Mouse (Mus musculus): Measurements from ENCODE around the gene Calhm4. TPM values are rescaled to one million over a fixed set of nuclear protein-coding genes. Genes with fewer than 3 reads are reported as not detected.
A peak's percentile ranks its signal among the peaks of the same experiment; 100 is the strongest.

The Calhm4 gene
- total and polyA plus RNA-seq, 3 experiments: 0.04 TPM; not detected in 2

GRCm38 (mm10) chr10:34018746-34019301 lies 25.3 kb downstream of the Calhm4 start:
- H3K4me1 ChIP-seq (ENCODE audit: control insufficient read depth in 1 of 2, insufficient read depth in 2 of 2): peaks cover 8 to 40% of the 10 kb centered on the region in 2 experiments

DNA sequence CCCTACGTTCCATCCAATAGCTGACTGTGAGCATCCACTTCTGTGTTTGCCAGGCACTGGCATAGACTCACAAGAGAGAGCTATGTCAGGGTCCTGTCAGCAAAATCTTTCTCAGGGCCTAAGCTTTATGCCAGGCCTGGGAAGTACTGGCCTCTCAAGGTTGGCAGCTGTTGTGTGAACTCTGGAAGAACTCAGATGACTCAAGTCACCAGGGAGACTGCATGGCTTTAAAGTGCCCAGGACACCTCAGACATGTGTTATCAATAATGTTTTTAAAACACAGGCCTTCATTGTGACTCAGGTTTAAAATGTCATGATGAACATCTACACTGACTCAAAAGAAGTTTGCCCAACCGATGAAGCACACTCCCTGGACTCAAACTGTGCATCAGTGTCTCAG lies 30.9 kb downstream of the Calhm4 start:
- Histone ChIP-seq H3K9me3 (replicated peaks; ENCODE audit: low read length) (no peaks in the 10 kb centered on the region), H3K4me3 (replicated peaks in 1 of 3; ENCODE audit: low read depth in 2 of 3, low read length in 2 of 3, poor library complexity in 1 of 3) (no peak overlapping the region), H3K4me1 (ENCODE audit: control insufficient read depth in 1 of 2, insufficient read depth in 2 of 2) (peaks cover 7 to 39% of the 10 kb centered on the region in 2 experiments), H3K9ac (ENCODE audit: insufficient read depth, low read depth) (no peak overlapping the region), H3K27ac (ENCODE audit: insufficient read depth, low read depth) (no peak overlapping the region), H3K27me3 (replicated peaks) (no peaks in the 10 kb centered on the region), H3K4me2 (ENCODE audit: insufficient read depth, low read depth, poor library complexity, severe bottlenecking) (no peak overlapping the region), H3K79me2 (replicated peaks; ENCODE audit: control insufficient read depth, extremely low read depth, insufficient read depth, poor library complexity, severe bottlenecking) (peaks cover 40% of the 10 kb centered on the region), H3K36me3 (replicated peaks in 1 of 2; ENCODE audit: control insufficient read depth in 1 of 2, insufficient read depth in 1 of 2, low read length in 1 of 2) (peaks cover 10 to 49% of the 10 kb centered on the region in 2 experiments)
- dilution Hi-C loops (cut with MboI; ENCODE audit: extremely low pct_ligation_motif_present, extremely low pct_unique_long_range_greater_than_20kb, low sequenced_read_pairs) (no loop called here), in situ Hi-C loops (cut with MboI; ENCODE audit: low pct_ligation_motif_present, low pct_unique_long_range_greater_than_20kb, low sequenced_read_pairs) (no loop called here)
- TF ChIP-seq UBTF (IDR thresholded peaks at IDR 0.05; ENCODE audit: low read depth, low read length): no peak
- no peak for TF ChIP-seq ZC3H11A (IDR thresholded peaks at IDR 0.05; ENCODE audit: low read depth, low read length)
- no peak for TF ChIP-seq GABPA (IDR thresholded peaks at IDR 0.05; ENCODE audit: insufficient replicate concordance, low read depth, low read length)
- no peak for TF ChIP-seq USF2 (conservative IDR thresholded peaks at IDR 0.05; ENCODE audit: low read depth, low read length)
- no peak for TF ChIP-seq TBP (conservative IDR thresholded peaks at IDR 0.05; ENCODE audit: low read depth, low read length)
- TF ChIP-seq SMC3 (IDR thresholded peaks at IDR 0.05; ENCODE audit: low read depth, low read length): no peak
- no peak for TF ChIP-seq BHLHE40 (IDR thresholded peaks at IDR 0.05; ENCODE audit: low read depth, low read length)
- TF ChIP-seq MAFK (IDR thresholded peaks at IDR 0.05; ENCODE audit: insufficient replicate concordance, low read length): no peak
- no peak for TF ChIP-seq ZMIZ1 (IDR thresholded peaks at IDR 0.05; ENCODE audit: low read depth, low read length)
- no peak for TF ChIP-seq SIN3A (IDR thresholded peaks at IDR 0.05; ENCODE audit: low read length)
- TF ChIP-seq NELFE (IDR thresholded peaks at IDR 0.05; ENCODE audit: low read depth, low read length): no peak
- no peak for TF ChIP-seq PAX5 (IDR thresholded peaks at IDR 0.05; ENCODE audit: low read length)
- no peak for TF ChIP-seq MAZ (IDR thresholded peaks at IDR 0.05; ENCODE audit: low read depth, low read length)
- no peak for TF ChIP-seq JUND (conservative IDR thresholded peaks at IDR 0.05; ENCODE audit: low read depth, low read length)
- TF ChIP-seq POLR2A (IDR thresholded peaks at IDR 0.05; ENCODE audit: low read depth, low read length): no peak
- TF ChIP-seq MXI1 (IDR thresholded peaks at IDR 0.05; ENCODE audit: low read depth, low read length): no peak
- TF ChIP-seq MEF2A (IDR thresholded peaks at IDR 0.05; ENCODE audit: borderline replicate concordance, low read depth, low read length): no peak
- TF ChIP-seq CHD2 (IDR thresholded peaks at IDR 0.05; ENCODE audit: low read length): no peak
- TF ChIP-seq USF1 (IDR thresholded peaks at IDR 0.05; ENCODE audit: low read depth, low read length): no peak
- no peak for TF ChIP-seq ETS1 (conservative IDR thresholded peaks at IDR 0.05; ENCODE audit: low read depth, low read length)
- no peak for DNase-seq (ENCODE audit: extremely low read depth)

More at GRCm38 (mm10) chr10:34018746-34019301, 25.3 kb downstream of the Calhm4 start:
- no peaks in the 10 kb centered on the region for H3K27me3 ChIP-seq (replicated peaks)
- in situ Hi-C loops (cut with MboI; ENCODE audit: low pct_ligation_motif_present, low pct_unique_long_range_greater_than_20kb, low sequenced_read_pairs): no loop called here
- H3K9me3 ChIP-seq (replicated peaks; ENCODE audit: low read length): no peaks in the 10 kb centered on the region
- peak overlapping the region; percentile 68; the same call in 1 of the 2 replicates for H3K27ac ChIP-seq (ENCODE audit: insufficient read depth, low read depth)
- H3K4me3 ChIP-seq (replicated peaks in 1 of 3; ENCODE audit: low read depth in 2 of 3, low read length in 2 of 3, poor library complexity in 1 of 3): peak overlapping the region; percentile 72 to 90 (median 89)
- peaks cover 41% of the 10 kb centered on the region for H3K79me2 ChIP-seq (replicated peaks; ENCODE audit: control insufficient read depth, extremely low read depth, insufficient read depth, poor library complexity, severe bottlenecking)
- TF ChIP-seq MAX (IDR thresholded peaks at IDR 0.05; ENCODE audit: low read length) (no peak), RAD21 (IDR thresholded peaks at IDR 0.05; ENCODE audit: low read depth, low read length) (no peak), TCF12 (IDR thresholded peaks at IDR 0.05; ENCODE audit: low read depth, low read length) (no peak), ZNF384 (IDR thresholded peaks at IDR 0.05; ENCODE audit: low read depth, low read length) (no peak), MAZ (IDR thresholded peaks at IDR 0.05; ENCODE audit: low read depth, low read length) (0 out of 2 replicates have a peak, but pooled peaks have one; percentile 50), JUND (conservative IDR thresholded peaks at IDR 0.05; ENCODE audit: low read depth, low read length) (no peak), RCOR1 (conservative IDR thresholded peaks at IDR 0.05; ENCODE audit: low read depth, low read length) (no peak), NELFE (IDR thresholded peaks at IDR 0.05; ENCODE audit: low read depth, low read length) (no peak), MXI1 (IDR thresholded peaks at IDR 0.05; ENCODE audit: low read depth, low read length) (no peak), PAX5 (IDR thresholded peaks at IDR 0.05; ENCODE audit: low read length) (no peak), SIN3A (IDR thresholded peaks at IDR 0.05; ENCODE audit: low read length) (peak; percentile 56; the same call in 1 of the 2 replicates), CTCF (conservative IDR thresholded peaks at IDR 0.05 in 1 of 2, IDR thresholded peaks at IDR 0.05 in 1 of 2; ENCODE audit: low read depth in 2 of 2, low read length in 2 of 2) (no peak), IRF4 (IDR thresholded peaks at IDR 0.05; ENCODE audit: low read depth, low read length) (no peak), UBTF (IDR thresholded peaks at IDR 0.05; ENCODE audit: low read depth, low read length) (no peak), KAT2A (IDR thresholded peaks at IDR 0.05; ENCODE audit: insufficient replicate concordance, low read length) (no peak), ZMIZ1 (IDR thresholded peaks at IDR 0.05; ENCODE audit: low read depth, low read length) (0 out of 2 replicates have a peak, but pooled peaks have one; percentile 14), MEF2A (IDR thresholded peaks at IDR 0.05; ENCODE audit: borderline replicate concordance, low read depth, low read length) (no peak), HCFC1 (IDR thresholded peaks at IDR 0.05; ENCODE audit: low read depth, low read length) (no peak), CHD2 (IDR thresholded peaks at IDR 0.05; ENCODE audit: low read length) (0 out of 2 replicates have a peak, but pooled peaks have one; percentile 26)
- peak overlapping the region; percentile 97 for H3K4me2 ChIP-seq (ENCODE audit: insufficient read depth, low read depth, poor library complexity, severe bottlenecking)
- DNase-seq (ENCODE audit: extremely low read depth): peak; percentile 29
- peaks cover 7 to 21% of the 10 kb centered on the region in 2 experiments for H3K36me3 ChIP-seq (replicated peaks in 1 of 2; ENCODE audit: control insufficient read depth in 1 of 2, insufficient read depth in 1 of 2, low read length in 1 of 2)
- dilution Hi-C loops (cut with MboI; ENCODE audit: extremely low pct_ligation_motif_present, extremely low pct_unique_long_range_greater_than_20kb, low sequenced_read_pairs): no loop called here
- peak overlapping the region; percentile 82 for H3K9ac ChIP-seq (ENCODE audit: insufficient read depth, low read depth)
